Mouse (Mus musculus) left cerebral cortex, adult 2 months (tissue): ENCODE results near the gene Vwf. TPM values are rescaled to one million over a fixed set of nuclear protein-coding genes. Genes with fewer than 3 reads are reported as not detected.

Source experiments
- DNase-seq, 2 experiments: peaks; one replicate each; pipeline ENCODE4 v3.0.0; 2021 to 2022; ENCODE audit warnings: low spot score in 2 of 2, mixed read lengths in 1 of 2; ENCODE audit errors: extremely low spot score in 1 of 2
- H3K27ac ChIP-seq: fragments of 200-600 bp; 2 replicates; pipeline ENCODE4 v1.8.1; 2022
- H3K4me3 ChIP-seq: fragments of 200-600 bp; 2 replicates; pipeline ENCODE4 v1.8.1; 2022
- CTCF ChIP-seq: fragments of 200-600 bp; IDR thresholded peaks from 2 replicates; pipeline ENCODE4 v1.8.1; 2022; ENCODE audit warnings: antibody characterized with exemption, mild to moderate bottlenecking, moderate library complexity
- intact Hi-C: fragments of 180-260 bp; cut with DNase I; formaldehyde crosslinking; loops from one replicate; pipeline ENCODE4 v1.15.1; 2025
- total RNA-seq, 2 experiments: library from RNA; stranded (reverse); gene quantifications; 2 replicates each; pipeline ENCODE4 v1.2.3; 2021

The Vwf gene
- total RNA-seq, 2 experiments from 2014 or later: 13.7 to 14.6 TPM

DNA sequence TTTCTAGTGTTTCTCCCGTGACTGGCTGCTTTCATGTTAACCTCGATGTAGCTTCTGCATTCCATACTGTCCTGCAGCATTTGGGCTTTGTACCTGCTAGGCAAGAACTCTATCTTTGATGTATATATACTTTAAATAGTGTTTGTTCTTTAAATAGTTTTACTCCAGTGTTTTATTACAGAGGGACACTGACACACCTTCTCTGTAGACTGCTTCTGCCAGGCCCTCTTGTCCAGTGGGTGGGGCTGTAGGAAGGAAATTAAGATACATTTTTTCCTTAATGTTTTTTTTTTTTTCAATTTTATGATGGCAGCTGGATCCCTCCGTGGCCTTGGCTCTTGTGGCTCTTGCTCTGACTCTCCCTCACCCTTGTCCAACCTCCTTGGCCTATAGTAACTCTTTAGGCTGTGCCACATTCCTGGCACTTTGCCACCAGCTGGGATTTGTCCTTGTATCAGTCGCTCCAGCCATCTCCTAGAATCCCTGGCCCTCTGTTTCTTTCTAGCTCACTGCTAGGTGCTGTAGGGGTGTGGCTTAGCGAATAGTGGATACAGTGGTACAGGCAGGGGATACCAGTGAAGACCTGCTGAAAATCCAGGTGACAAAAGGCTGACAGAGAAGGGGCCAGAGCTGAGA lies 24.9 kb upstream of the Vwf start:
- intact Hi-C loops: loop anchor here (10.0 kb wide), 1 partner anchor 1883 kb away; no protein-coding TSS in a partner anchor
- DNase-seq: no peak
- no peak overlapping the region for H3K27ac ChIP-seq
- H3K4me3 ChIP-seq: no peak overlapping the region
- no peak for TF ChIP-seq CTCF

DNA sequence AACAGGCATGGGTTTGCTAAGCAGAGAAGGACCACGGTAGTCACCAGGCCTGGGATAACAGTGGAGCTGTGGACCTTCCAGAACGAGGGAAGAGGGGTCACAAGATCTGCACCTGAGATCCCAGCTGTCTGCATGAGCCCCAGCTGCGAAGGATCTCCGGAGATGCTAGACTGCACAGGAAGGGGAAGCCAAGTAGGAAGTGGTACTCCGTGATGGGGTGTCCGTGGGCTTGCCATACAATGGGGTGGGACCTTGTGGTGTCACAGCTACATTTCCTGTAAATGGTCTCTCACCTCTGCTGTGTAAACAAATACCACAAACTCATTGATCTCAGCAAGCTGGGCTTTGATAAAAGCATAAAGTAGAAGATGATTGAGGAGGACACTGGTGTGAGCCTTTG lies 22.5 kb upstream of the Vwf start:
- no peak for DNase-seq
- intact Hi-C loops: loop anchor here (10.0 kb wide), 1 partner anchor 1881 kb away; no protein-coding TSS in a partner anchor
- Histone ChIP-seq H3K4me3 (no peak overlapping the region), H3K27ac (no peak overlapping the region)
- no peak for TF ChIP-seq CTCF

DNA sequence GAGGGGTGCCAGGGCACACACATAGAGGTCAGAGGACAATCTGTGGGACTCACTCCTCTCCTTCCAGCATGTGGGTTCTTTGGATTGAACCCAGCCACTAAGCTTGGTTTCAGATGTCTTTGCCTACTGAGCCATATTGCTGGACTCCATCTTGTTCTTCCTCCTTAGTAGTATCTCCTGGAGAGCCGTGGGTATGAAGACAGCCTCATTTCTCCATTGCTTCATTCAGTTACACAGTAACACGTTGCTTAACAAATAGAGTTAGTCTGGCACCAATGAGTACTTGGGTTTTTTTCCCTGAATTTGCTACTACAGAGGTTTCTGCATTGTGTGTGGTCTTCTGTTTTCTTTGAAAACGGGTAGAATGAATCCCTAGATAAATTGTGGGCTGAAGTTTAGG lies 20.5 kb upstream of the Vwf start:
- intact Hi-C loops: loop anchor here (10.0 kb wide), 1 partner anchor 1879 kb away; no protein-coding TSS in a partner anchor
- H3K27ac ChIP-seq: no peak overlapping the region
- no peak for TF ChIP-seq CTCF
- DNase-seq: no peak
- no peak overlapping the region for H3K4me3 ChIP-seq

DNA sequence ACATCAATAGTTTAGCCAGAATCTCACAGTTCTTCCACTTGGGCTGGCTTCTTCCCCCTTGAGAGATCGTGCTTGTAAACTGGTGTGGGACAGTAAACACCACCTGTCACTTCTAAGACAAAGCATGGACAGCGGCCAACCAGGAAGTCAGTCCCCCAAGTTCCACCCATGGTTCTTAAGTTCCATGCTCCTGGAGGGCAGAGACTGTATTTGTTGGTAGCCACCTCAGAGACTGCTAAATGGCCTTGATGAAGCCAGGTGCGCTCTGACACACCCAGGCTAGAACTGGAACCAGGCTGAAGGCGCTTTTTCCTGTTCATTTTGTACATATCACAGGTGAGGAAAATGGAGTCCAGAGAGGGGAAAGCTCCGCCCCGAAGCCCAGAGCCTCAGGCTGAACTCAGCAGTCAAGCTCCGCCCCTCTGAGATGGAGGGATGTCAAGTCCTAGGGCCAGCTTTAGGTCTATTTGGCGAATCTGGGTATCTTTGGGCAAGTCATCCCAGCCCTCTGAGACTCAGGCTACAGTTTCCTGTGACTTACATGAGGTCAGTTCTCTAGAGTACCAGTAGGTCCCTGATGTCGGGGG lies 17.9 kb upstream of the Vwf start:
- TF ChIP-seq CTCF: no peak
- intact Hi-C loops: loop anchor here (1.0 to 10.0 kb wide), 2 partner anchors 72 to 1876 kb away; no protein-coding TSS in a partner anchor
- no peak overlapping the region for H3K27ac ChIP-seq
- no peak overlapping the region for H3K4me3 ChIP-seq
- no peak for DNase-seq

DNA sequence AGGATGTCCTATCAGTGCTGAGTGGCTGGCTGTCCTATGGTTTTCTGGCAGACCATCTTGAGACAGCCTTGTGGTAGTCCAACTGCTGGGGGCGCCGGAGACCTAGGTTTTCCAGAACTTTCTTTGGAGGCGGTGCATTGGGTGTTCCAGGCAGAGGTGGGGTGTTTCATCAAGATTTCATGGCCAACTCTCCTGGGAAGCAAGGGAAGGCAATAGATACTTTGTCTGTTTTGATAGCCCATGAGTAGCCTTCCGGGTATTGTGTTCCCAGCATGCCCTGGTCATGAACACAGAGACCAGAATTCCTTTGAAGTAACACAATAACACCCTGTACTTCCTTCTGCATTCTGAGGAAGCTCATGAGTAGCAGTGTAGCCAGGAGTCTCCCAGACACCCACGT lies 17.1 kb upstream of the Vwf start:
- Histone ChIP-seq H3K4me3 (no peak overlapping the region), H3K27ac (no peak overlapping the region)
- DNase-seq: no peak
- intact Hi-C loops: loop anchor here (1.0 to 10.0 kb wide), 2 partner anchors 71 to 1875 kb away; no protein-coding TSS in a partner anchor
- TF ChIP-seq CTCF: peak; percentile 33

DNA sequence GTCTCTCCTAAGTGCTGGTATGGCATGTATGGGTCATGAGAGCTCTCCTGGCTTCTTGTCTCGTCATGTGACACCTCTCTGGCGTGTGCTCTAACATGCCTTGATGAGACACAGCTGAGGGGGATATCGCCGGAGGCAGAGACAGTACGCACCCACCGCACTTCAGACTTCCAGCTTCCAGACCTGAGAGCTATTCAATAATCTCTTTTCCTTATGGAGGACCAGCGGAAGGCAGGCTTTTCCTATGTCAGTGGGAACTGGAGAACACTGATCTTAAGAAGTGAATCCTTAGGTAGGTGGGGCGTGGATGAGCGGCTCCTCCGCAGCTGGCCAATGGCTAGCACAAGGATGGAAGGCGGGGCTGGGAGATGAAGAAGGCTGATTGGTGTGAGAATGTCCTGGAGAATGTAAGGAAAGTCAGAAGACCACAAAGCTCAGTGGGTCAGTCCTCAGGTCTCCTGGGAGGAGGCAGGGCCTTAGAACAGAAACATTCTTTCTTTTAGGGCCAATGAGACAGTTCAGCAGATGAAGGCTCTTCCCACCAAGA lies 13.4 kb upstream of the Vwf start:
- DNase-seq: no peak
- Histone ChIP-seq H3K27ac (no peak overlapping the region), H3K4me3 (no peak overlapping the region)
- intact Hi-C loops: no loop called here
- TF ChIP-seq CTCF: no peak

DNA sequence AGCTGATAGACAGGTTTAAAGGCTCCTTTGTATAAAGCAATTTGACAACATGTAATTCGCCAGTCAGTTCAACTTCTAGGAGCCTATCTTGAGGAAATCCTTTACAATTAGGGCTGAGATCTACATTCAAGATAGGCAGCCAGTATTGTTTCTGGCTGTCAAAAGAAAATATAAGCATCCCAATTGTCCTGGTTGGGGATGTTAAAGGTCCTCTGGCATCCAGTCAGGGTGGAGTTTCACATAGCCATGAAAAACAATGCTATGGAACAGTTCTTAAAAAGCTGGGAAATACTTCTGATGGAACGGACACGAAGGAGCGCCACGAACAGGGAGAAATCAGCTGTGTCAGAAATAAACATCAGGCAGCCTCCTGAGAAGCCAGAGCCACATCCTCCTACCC lies 11.6 kb upstream of the Vwf start:
- Histone ChIP-seq H3K27ac (no peak overlapping the region), H3K4me3 (no peak overlapping the region)
- intact Hi-C loops: no loop called here
- no peak for DNase-seq
- TF ChIP-seq CTCF: no peak

DNA sequence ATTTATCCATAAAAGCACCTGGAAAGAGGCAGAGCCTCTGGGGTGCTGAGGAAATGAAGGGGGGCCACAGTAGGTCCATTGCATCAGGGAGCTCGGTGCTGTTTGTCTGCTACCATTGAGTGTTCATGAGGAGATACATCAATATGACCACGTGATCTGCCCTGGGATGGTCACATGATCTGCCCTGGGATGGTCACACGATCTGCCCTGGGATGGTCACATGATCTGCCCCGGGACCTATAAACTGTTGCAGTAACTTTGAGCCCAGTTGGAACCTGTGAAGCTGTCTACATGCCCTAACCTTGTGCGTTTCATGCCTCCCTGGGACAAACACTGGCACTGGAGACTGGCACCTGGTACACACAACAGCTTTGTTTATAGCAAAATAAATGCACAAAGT lies 8.1 kb upstream of the Vwf start:
- no peak for DNase-seq
- intact Hi-C loops: no loop called here
- Histone ChIP-seq H3K4me3 (no peak overlapping the region), H3K27ac (no peak overlapping the region)
- TF ChIP-seq CTCF: no peak

DNA sequence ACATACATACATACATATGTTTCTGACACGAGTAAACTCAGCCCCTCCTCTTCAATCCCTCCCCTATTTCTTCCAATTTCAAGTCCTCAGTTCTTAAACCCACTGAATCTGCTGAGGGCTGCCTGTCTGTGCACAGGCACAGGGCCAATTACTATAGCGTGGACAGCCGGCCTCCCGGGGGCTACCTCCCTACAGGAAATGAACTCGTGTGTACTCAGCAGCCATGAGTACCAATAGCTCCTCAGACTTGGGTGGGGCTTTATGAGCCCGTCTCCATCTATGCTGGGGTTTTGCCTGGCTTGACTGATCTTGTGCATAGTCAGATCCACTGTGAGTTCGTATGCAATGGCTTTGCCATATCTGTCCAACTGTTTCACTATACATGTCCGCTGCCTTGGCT lies 7.2 kb upstream of the Vwf start:
- Histone ChIP-seq H3K27ac (no peak overlapping the region), H3K4me3 (no peak overlapping the region)
- DNase-seq: no peak
- TF ChIP-seq CTCF: no peak
- intact Hi-C loops: no loop called here

DNA sequence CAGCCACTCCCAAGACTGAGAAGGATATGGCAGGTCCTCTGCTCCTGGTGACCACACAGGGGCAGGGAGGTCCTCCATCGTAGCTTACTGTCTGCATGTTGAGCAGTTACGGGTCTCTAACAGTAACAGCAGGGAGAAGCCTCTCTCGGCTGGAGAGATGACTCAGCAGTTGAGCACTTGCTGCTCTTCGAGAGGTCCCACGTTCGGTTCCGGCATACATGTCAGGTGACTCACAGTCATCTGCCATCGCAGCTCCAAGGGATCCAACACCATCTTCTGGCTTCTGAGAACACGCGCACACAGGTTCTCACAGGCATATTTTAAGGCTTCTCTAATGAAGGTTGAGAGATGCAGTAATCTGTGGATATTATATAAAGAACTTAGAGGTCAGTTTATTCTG lies 6.4 kb upstream of the Vwf start:
- no peak overlapping the region for H3K4me3 ChIP-seq
- intact Hi-C loops: no loop called here
- TF ChIP-seq CTCF: no peak
- DNase-seq: no peak
- H3K27ac ChIP-seq: no peak overlapping the region

DNA sequence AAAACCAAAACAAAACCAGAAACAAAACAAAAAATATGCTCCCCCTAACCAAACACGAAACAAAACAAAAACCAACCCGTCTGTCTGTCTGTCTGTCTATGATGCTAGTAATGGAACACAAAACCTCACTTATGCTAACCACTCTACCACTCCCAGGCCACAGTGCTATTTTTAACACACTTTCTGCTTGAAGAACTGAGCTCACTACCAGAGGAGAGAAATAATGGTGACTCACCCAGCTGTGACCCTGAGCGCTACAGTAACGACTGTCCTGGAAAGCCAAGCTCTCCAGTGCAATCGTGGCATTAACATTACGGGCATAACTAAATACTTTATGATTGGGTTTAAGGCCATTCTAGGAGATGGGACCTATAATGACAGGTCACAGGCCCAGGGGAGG lies 5.7 kb upstream of the Vwf start:
- Histone ChIP-seq H3K4me3 (no peak overlapping the region), H3K27ac (no peak overlapping the region)
- intact Hi-C loops: no loop called here
- no peak for DNase-seq
- TF ChIP-seq CTCF: no peak

DNA sequence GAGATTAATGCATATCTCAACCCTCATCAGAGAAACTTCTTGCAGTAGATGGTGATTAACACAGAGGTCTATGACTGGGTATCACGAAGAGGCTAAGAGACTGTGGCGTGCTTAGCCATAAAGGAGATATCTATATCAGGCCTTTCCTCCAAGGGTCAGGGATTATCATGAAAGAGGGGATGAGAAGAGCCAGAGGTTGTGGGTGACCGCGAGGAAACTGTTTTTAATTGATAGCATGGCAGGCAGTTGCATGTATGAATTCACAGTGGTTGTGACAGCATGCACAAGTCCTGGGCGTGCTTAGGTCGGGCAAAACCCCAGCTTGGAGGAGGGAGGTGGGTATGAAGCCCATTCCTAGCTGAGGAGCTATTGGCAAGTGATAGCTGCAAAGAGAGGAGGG lies 5.3 kb upstream of the Vwf start:
- TF ChIP-seq CTCF: no peak
- intact Hi-C loops: no loop called here
- DNase-seq: no peak
- no peak overlapping the region for H3K27ac ChIP-seq
- H3K4me3 ChIP-seq: no peak overlapping the region

DNA sequence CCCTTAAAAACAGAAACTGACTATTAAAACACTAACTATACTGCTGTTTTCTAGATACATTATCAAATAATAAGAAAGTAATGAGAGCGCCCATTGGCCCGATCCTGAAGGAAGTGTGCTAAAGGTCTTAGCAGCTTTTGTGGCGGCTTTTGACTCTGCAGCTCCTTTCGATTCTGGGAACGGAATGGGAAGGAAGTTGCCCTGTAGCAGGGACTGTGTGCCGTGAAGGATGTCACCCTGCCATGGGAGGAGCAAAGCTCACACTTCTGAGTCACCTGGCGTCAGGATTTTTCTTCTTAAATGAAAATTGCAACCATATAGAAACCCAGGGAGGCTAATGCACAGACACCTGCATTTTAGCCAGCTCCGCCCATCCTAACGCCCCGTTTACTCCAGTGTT lies 1.8 kb downstream of the Vwf start:
- no peak for TF ChIP-seq CTCF
- H3K27ac ChIP-seq: no peak overlapping the region
- intact Hi-C loops: no loop called here
- H3K4me3 ChIP-seq: no peak overlapping the region
- no peak for DNase-seq
